Mouse (Mus musculus): ENCODE data around the gene Sh3yl1.

Sh3yl1 gene

GRCm38 (mm10) chr12:30911261-30912047 is at the start of gene Sh3yl1, which contains the start of gene Acp1:
TSS of gene Sh3yl1 (plus strand) at chr12:30911668.
TSS of gene Acp1 (minus strand) at chr12:30911589.
- under 1% methylated on average over 52 of the region's 52 CpGs for whole genome bisulfite sequencing

DNA sequence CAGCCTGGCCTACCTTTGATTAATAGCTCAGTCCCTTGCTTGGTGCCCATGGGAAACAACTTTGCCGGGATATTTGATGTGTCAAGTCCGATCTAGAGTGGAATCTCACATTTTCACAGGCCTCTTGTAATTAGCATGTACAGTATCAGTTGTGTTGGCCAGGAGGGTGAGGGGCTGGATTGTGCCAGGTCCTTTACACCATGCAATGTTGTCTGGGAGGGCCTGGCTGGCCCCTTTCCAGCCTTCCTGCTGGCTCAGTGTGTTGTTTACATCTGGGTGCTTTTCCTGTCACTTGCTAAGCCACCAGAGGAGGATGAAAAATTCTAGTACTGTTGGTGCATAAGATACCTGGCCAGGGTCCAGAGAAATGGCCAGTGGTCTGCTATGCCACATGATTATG is 47.1 kb upstream of the Sh3yl1 start:
- WGBS, result 69% methylated on average over 2 of the region's 2 CpGs

DNA sequence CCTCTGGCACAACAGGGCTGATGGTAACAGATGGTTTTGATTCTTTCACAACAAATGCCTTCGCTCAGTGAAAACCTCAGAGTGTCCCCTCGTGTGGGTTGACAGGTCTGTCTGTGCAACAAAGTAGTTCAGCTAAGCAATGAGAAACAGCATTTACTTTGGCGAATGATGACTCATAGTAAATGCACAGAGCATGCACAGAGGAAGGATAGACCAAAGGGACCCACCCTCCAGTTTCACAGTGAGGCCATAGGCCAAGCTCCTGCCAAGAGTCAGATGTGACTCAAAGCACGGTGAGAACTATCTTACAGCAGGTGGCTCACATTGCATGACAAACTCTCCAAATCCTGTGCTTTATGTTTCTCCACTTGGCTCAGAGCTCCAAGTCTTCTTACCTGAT is 45.7 kb upstream of the Sh3yl1 start:
- WGBS, result 79% methylated on average over 4 of the region's 4 CpGs

DNA sequence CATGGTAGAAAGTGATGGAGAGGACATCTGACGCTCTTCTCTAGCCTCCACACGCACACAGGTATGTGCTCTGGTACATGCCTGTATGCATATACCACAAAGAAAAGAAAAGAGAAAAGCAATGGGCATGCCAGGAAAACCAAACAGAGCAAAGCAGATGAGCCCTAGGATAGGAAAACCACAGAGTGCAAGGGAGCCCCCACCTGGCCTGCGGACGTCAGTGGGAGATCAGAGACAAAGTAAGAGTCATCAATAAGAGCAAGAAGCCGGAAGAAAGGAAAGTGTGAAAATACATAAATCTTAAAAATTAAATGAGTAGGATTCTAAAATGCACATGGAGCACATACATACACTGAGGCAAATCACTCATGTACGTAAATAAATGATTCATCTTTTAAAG is 32.0 kb upstream of the Sh3yl1 start:
- WGBS, result 75% methylated on average over 6 of the region's 6 CpGs

DNA sequence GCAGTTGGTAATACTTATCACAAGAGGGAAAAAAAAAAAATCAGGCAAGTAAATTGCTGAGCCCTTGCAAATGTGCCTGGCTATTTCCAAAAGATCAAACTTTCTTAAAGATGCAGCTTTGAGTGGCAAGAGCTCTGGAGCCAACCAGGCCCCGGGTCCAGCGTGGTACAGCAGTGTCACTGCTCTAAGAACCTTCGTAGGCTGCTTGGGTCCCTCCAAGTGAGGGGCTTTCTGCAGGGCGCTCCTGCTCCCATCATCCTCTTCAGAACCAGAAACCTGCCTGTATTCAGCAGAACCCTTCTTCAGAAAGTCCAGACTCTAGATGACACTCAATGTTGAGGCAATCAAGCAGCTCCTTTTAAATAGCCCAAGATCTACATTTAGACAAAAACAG is 27.9 kb upstream of the Sh3yl1 start:
- WGBS, result 16% methylated on average over 4 of the region's 4 CpGs

DNA sequence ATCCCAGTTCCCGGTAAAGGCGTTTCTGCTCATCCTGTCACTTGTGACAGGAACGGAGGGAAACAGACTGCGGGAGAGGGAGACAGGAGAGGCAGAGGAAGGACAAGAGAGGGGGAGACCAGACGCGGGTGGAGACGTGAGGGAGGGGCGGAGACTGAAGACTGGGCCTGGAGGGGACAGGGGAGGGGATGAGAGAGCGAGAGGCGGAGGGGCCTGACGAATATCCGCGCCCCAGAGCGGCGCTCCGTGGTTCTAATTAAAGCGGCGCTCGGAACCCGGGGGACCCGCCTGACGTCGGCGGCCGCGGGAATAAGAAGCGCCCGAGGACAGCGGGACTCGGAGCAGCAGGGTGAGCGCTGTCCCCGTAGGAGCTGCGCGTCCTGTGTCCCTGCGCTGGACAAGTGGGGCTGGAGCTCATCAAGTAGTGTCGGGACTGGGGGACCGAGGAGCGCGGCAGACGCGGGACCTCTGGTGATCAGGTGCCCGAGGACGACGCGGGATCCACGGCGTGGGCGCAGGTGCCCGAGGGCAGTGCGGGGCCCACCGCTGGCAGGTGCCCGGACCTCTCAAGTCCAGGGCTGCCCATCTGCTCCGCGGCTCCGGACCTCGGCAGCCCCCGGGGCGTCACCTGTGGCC is 27.4 kb upstream of the Sh3yl1 start, which contains the start of gene Alkal2:
Alkal2 (plus strand) TSS at position 337 of the 636 bp plus-strand sequence.
- under 1% methylated on average over 57 of the region's 58 CpGs for WGBS

DNA sequence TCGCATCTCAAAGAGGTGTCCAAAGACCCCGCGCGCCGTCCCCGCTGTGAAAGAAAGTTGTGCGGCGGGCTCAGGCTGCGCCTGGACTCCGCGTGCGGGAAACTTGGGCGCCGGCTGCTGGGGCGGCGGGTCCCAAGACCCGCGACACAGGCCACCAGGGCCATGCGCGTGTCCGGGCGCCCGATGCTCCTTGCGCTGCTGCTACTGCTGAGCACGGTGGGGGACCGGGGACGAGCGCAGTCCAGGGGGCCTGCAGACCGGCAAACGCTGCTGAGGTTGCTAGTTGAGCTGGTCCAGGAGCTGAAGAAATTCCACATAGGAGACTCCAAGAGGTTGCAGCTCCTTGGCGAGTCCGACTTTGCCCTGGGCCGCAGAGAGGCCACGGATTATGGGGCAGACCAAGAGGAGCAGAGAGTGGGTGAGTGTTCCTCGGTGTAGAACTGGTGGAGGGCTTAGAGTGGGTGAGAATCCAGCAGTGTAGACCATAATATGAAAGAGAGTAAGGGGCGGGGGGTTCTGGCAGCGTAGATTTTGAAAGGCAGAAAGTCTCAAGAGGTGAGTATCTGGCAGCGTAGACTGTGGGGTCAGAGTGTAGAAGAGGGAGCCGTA is 26.7 kb upstream of the Sh3yl1 start:
- 10% methylated on average over 39 of the region's 39 CpGs for WGBS

GRCm38 (mm10) chr12:30885891-30886290 is 25.6 kb upstream of the Sh3yl1 start:
- 85% methylated on average over 6 of the region's 6 CpGs for WGBS

DNA sequence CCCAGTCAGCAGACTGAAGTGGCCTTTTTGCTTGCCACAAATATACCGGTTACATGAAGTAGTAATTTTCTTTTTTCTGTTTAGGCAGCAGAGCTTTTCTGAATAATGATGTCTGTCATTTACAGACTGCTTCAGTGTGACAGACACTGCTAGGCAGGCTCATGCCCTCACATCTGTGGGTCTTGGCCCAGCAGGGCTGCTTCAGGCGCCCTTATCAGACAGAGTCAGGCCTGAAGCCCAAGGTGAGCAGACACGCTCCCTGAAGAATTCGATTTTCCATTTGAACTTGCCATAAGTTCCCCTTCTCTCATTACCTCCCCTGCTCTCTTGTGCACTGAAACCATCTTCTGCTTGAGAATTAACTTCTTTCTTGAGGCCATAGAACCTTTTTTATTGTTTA is 23.5 kb upstream of the Sh3yl1 start:
- WGBS, result 92% methylated on average over 4 of the region's 4 CpGs

DNA sequence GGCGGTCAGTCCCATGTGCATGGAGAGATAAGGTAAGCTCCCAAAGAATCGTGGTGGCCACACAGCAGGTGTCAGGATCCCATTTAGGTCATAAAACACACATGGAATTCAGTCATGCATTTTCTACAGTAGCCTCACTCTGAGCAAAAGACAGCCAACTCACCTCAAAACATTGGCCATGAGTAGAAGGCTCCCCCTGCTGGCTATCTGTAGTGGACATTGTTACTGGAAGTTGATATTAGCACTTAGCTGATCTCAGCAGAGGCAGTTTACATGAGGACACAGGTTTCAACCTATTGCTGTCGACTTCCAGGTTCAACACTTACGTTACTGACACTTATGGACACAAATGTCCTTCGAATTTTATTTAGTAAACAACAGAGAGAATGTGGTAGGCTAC is 21.4 kb upstream of the Sh3yl1 start:
- 37% methylated on average over 5 of the region's 5 CpGs for WGBS

DNA sequence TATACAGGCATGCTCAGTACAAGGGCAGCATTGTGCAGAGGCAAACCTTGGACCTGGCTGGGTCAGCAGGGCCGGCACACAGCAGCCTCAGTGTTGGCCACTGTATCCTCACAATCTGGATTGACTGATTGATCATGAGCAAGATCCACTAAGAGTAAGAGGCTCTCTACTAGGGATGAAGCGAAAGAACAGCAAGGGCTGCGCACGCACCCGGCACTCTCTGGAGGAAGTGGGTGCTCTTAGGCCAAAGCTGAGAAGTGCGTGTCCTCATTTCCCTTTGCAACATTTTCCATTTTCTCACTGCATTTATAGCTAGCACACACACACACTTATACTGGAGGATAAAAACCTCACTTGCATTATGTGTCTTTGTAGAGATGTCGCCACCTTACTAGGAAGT is 20.0 kb upstream of the Sh3yl1 start:
- 77% methylated on average over 7 of the region's 7 CpGs for WGBS

DNA sequence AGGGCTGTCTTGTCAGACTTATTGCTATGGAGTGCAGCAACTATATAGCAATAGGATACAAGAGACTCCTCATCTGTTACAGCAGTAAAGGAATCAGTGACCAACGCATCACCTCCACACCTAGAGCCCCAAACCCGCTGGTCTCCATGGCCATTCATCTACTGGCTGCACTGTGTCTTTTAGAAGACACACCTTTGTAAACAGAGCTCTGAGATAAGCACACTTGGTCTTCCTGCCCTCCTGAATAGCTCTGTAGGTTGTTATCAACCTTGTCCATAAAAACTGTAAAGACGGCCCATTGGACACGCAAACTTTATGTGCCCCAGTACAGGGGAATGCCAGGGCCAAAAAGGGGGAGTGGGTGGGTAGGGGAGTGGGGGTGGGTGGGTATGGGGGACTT is 14.4 kb upstream of the Sh3yl1 start:
- WGBS, result 97% methylated on average over 4 of the region's 4 CpGs

DNA sequence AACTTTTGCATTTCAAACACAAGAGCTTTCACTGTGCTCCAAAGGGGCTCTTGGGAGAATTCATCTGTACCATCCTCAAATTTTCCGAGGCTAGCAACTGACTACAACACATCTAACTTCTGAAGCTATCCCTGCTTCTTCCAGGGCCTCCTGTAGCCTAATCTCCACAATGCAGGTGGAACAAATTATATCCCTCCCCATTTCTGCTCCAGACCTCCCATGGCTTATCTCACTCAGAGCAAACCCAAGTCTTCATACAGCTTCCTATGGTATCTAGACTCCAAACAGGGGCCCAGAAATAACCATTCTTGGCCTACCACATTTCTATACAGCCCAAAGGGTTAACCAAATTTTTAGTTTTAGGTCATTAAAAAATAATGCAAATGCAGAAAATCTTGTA is 2.8 kb upstream of the Sh3yl1 start:
- WGBS, result 88% methylated on average over 1 of the region's 1 CpGs

GRCm38 (mm10) chr12:30909881-30910280 is 1.6 kb upstream of the Sh3yl1 start:
- 84% methylated on average over 2 of the region's 2 CpGs for WGBS

DNA sequence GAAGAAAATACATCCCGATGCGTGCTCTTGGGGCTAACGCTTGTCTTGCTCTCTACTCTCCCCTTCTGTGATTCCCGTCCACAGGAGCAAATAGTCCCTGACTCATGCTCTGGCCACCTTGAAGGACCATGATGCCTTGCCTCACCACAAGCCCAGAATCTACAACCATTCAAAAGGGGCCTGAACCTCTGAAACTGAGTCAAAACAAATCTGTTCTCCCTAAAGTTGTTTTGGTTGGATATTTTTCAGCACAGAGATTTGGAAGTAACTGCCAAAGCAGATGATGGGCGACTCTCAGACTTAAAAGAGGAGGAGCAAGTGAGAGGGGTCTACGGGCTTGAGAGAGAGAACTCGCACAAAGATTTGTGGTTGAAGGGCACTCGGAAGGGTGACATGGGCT is 608 bp upstream of the Sh3yl1 start:
- WGBS, result 14% methylated on average over 8 of the region's 8 CpGs

GRCm38 (mm10) chr12:30912048-30912381 is 547 bp downstream of the Sh3yl1 start:
- under 1% methylated on average over 19 of the region's 19 CpGs for WGBS

- 74% methylated on average over 3 of the region's 3 CpGs for WGBS
These were observed 1.4 kb downstream of the Sh3yl1 start for GRCm38 (mm10) chr12:30912840-30913239.

DNA sequence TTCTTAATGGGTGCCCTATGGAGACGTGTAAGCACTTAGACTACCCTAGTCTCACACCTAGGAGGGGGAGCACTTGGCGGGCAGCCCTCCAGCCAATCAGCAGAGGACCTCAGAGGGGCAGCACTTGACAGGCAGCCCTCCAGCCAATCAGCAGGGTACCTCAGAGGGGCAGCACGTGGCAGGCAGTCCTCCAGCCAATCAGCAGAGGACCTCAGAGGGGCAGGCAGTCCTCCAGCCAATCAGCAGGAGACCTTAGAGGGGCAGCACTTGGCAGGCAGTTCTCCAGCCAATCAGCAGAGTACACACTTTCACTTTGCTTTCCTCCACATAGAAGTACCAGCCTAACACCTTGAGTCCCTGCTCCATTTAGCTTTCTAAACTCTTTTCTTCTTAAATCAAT is 10.9 kb downstream of the Sh3yl1 start:
- 90% methylated on average over 3 of the region's 3 CpGs for WGBS

DNA sequence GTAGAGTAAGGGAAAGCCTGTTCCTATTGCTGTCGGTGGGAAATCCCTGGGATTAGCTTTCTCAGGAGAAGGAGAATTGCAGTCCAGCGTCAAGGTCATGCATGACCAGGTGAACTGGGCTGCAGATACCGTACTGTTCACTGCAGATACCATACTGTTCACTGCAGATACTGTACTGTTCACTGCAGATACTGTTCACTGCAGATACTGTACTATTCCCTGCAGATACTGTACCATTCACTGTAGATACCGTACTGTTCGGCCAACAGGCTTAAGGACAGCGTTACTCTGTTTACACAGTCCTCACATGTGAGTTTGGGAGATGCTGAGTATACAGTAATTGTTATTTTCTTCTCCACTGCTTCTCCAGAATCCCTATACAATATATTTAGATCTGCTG is 16.7 kb downstream of the Sh3yl1 start:
- 91% methylated on average over 6 of the region's 6 CpGs for WGBS

DNA sequence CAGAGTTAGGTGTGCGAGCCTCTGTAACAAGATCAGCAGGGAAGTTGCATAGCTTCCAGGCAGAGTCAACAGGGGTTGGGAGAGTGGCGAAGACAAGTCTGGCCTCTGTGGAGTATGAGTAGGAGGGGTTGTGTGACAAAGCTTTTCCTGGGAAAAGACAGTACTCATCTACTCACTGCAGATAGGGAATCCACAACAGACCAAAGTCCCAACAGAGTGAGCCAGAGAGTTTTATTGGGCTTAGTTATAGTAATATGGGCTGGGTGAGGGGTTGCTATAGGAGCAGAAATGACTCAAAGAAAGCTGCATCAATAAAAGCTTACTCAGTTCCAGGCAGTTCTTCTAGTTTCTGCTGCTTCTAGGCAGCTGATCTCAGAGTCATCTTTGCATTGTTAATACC is 21.8 kb downstream of the Sh3yl1 start:
- 89% methylated on average over 2 of the region's 2 CpGs for whole genome bisulfite sequencing

DNA sequence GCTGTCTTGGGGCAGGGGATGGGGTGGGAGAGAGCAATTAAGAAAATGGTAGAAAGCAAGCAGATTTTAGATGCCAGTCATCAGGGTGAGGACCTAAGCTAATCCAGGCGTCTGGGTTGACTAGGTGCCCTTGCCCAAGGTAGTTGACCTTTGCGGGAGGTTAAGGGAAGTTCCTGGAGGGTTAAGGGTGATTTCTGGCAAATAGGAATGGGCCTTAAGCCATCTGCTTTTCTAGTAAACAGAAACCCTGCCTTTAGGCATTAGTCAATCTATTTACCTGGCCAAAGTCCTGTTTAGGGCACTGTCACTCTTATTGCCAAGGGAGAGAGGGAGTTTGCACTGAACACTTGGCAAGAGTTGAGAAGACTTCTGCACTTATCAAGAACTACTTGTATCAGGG is 25.4 kb downstream of the Sh3yl1 start:
- WGBS, result 85% methylated on average over 2 of the region's 2 CpGs

- WGBS, result 90% methylated on average over 14 of the region's 14 CpGs
These were observed 31.9 kb downstream of the Sh3yl1 start for GRCm38 (mm10) chr12:30943057-30943986.

All from cerebral cortex, adult 2 months (tissue).